Mouse (Mus musculus): Measurements from ENCODE around the gene Kifc3. TPM values are rescaled to one million over a fixed set of nuclear protein-coding genes. Genes with fewer than 3 reads are reported as not detected.
A peak's percentile ranks its signal among the peaks of the same experiment; 100 is the strongest.

The Kifc3 gene
- polyA plus RNA-seq, 1 experiment from 2014 or later, result 17.4 TPM

GRCm38 (mm10) chr8:95200001-95200405 is 2.6 kb downstream of the Kifc3 start:
- no peak overlapping the region for H3K27ac ChIP-seq

GRCm38 (mm10) chr8:95195728-95196127 is 6.9 kb downstream of the Kifc3 start:
- H3K4me1 ChIP-seq, result no peaks in the 10 kb centered on the region
- no peak overlapping the region for H3K27ac ChIP-seq
- H3K9me3 ChIP-seq (replicated peaks), result no peaks in the 10 kb centered on the region
- no peaks in the 10 kb centered on the region for H3K36me3 ChIP-seq
- H3K4me3 ChIP-seq, result no peak overlapping the region
- no peak for ATAC-seq (ENCODE audit: low FRiP score)
- H3K27me3 ChIP-seq, result no peaks in the 10 kb centered on the region
- H3K4me2 ChIP-seq (replicated peaks), result no peak overlapping the region
- WGBS, result 71% methylated on average over 11 of the region's 11 CpGs
- H3K9ac ChIP-seq, result no peak overlapping the region

More at GRCm38 (mm10) chr8:95200001-95200405, 2.6 kb downstream of the Kifc3 start:
- H3K9ac ChIP-seq, result no peak overlapping the region
- no peak for ATAC-seq (ENCODE audit: low FRiP score)
- no peaks in the 10 kb centered on the region for H3K9me3 ChIP-seq (replicated peaks)
- 71% methylated on average over 9 of the region's 9 CpGs for WGBS
- H3K27me3 ChIP-seq, result no peaks in the 10 kb centered on the region
- no peaks in the 10 kb centered on the region for H3K36me3 ChIP-seq
- peaks cover 3% of the 10 kb centered on the region; the same call in 1 of the 2 replicates for H3K4me1 ChIP-seq
- no peak overlapping the region for H3K4me3 ChIP-seq
- no peak overlapping the region for H3K4me2 ChIP-seq (replicated peaks)

- no peak overlapping the region for H3K9ac ChIP-seq
- no peak overlapping the region for H3K27ac ChIP-seq
- no peaks in the 10 kb centered on the region for H3K9me3 ChIP-seq (replicated peaks)
- ATAC-seq (ENCODE audit: low FRiP score), result no peak
- no peak overlapping the region for H3K4me3 ChIP-seq
- WGBS, result 87% methylated on average over 9 of the region's 9 CpGs
- H3K4me2 ChIP-seq (replicated peaks), result no peak overlapping the region
- no peaks in the 10 kb centered on the region for H3K36me3 ChIP-seq
- no peaks in the 10 kb centered on the region for H3K4me1 ChIP-seq
- no peaks in the 10 kb centered on the region for H3K27me3 ChIP-seq
These were observed 11.0 kb downstream of the Kifc3 start for GRCm38 (mm10) chr8:95191497-95192175.

GRCm38 (mm10) chr8:95187579-95187978 is 15.0 kb downstream of the Kifc3 start:
- no peaks in the 10 kb centered on the region for H3K9me3 ChIP-seq (replicated peaks)
- no peaks in the 10 kb centered on the region for H3K27me3 ChIP-seq
- H3K36me3 ChIP-seq, result no peaks in the 10 kb centered on the region
- no peak for ATAC-seq (ENCODE audit: low FRiP score)
- H3K9ac ChIP-seq, result no peak overlapping the region
- H3K27ac ChIP-seq, result no peak overlapping the region
- no peak overlapping the region for H3K4me3 ChIP-seq
- WGBS, result 74% methylated on average over 5 of the region's 5 CpGs
- no peak overlapping the region for H3K4me2 ChIP-seq (replicated peaks)
- H3K4me1 ChIP-seq, result peaks cover 5% of the 10 kb centered on the region; the same call in 1 of the 2 replicates

GRCm38 (mm10) chr8:95185891-95186513 is 16.6 kb downstream of the Kifc3 start:
- H3K4me3 ChIP-seq, result no peak overlapping the region
- H3K9me3 ChIP-seq (replicated peaks), result no peaks in the 10 kb centered on the region
- H3K4me2 ChIP-seq (replicated peaks), result no peak overlapping the region
- H3K27ac ChIP-seq, result no peak overlapping the region
- 81% methylated on average over 7 of the region's 7 CpGs for WGBS
- ATAC-seq (ENCODE audit: low FRiP score), result no peak
- H3K9ac ChIP-seq, result no peak overlapping the region
- no peaks in the 10 kb centered on the region for H3K36me3 ChIP-seq
- H3K27me3 ChIP-seq, result no peaks in the 10 kb centered on the region
- H3K4me1 ChIP-seq, result peaks cover 5% of the 10 kb centered on the region; the same call in 1 of the 2 replicates

GRCm38 (mm10) chr8:95185104-95185503 is 17.5 kb downstream of the Kifc3 start:
- H3K4me1 ChIP-seq, result peaks cover 5% of the 10 kb centered on the region; the same call in 1 of the 2 replicates
- ATAC-seq (ENCODE audit: low FRiP score), result no peak
- no peak overlapping the region for H3K27ac ChIP-seq
- no peaks in the 10 kb centered on the region for H3K27me3 ChIP-seq
- H3K4me2 ChIP-seq (replicated peaks), result no peak overlapping the region
- H3K9me3 ChIP-seq (replicated peaks), result no peaks in the 10 kb centered on the region
- no peak overlapping the region for H3K4me3 ChIP-seq
- no peak overlapping the region for H3K9ac ChIP-seq
- 43% methylated on average over 10 of the region's 10 CpGs for WGBS
- H3K36me3 ChIP-seq, result no peaks in the 10 kb centered on the region

GRCm38 (mm10) chr8:95184171-95184570 is 18.4 kb downstream of the Kifc3 start:
- H3K9me3 ChIP-seq (replicated peaks), result no peaks in the 10 kb centered on the region
- 78% methylated on average over 12 of the region's 12 CpGs for whole genome bisulfite sequencing
- H3K4me2 ChIP-seq (replicated peaks), result no peak overlapping the region
- H3K36me3 ChIP-seq, result no peaks in the 10 kb centered on the region
- no peak for ATAC-seq (ENCODE audit: low FRiP score)
- H3K9ac ChIP-seq, result no peak overlapping the region
- no peaks in the 10 kb centered on the region for H3K27me3 ChIP-seq
- H3K27ac ChIP-seq, result no peak overlapping the region
- H3K4me1 ChIP-seq, result peaks cover 5% of the 10 kb centered on the region; the same call in 1 of the 2 replicates
- no peak overlapping the region for H3K4me3 ChIP-seq

- H3K4me3 ChIP-seq, result no peak overlapping the region
- no peaks in the 10 kb centered on the region for H3K27me3 ChIP-seq
- H3K4me2 ChIP-seq (replicated peaks), result no peak overlapping the region
- no peak overlapping the region for H3K27ac ChIP-seq
- no peaks in the 10 kb centered on the region for H3K36me3 ChIP-seq
- H3K4me1 ChIP-seq, result peaks cover 5% of the 10 kb centered on the region; the same call in 1 of the 2 replicates
- no peak for ATAC-seq (ENCODE audit: low FRiP score)
- 65% methylated on average over 7 of the region's 7 CpGs for WGBS
- H3K9ac ChIP-seq, result no peak overlapping the region
- H3K9me3 ChIP-seq (replicated peaks), result no peaks in the 10 kb centered on the region
These were observed 20.8 kb downstream of the Kifc3 start for GRCm38 (mm10) chr8:95181850-95182249.

- H3K27ac ChIP-seq, result no peak overlapping the region
These were observed 24.4 kb downstream of the Kifc3 start for GRCm38 (mm10) chr8:95178191-95178590.

GRCm38 (mm10) chr8:95176985-95177384 is 25.6 kb downstream of the Kifc3 start:
- Histone ChIP-seq H3K36me3 (no peaks in the 10 kb centered on the region), H3K4me2 (replicated peaks) (no peak overlapping the region), H3K27me3 (no peaks in the 10 kb centered on the region), H3K9me3 (replicated peaks) (no peaks in the 10 kb centered on the region), H3K4me1 (peaks cover 12% of the 10 kb centered on the region), H3K9ac (no peak overlapping the region), H3K27ac (no peak overlapping the region), H3K4me3 (no peak overlapping the region)
- WGBS, result 85% methylated on average over 6 of the region's 6 CpGs
- ATAC-seq (ENCODE audit: low FRiP score), result no peak

More at GRCm38 (mm10) chr8:95178191-95178590, 24.4 kb downstream of the Kifc3 start:
- no peaks in the 10 kb centered on the region for H3K9me3 ChIP-seq (replicated peaks)
- no peaks in the 10 kb centered on the region for H3K27me3 ChIP-seq
- H3K4me2 ChIP-seq (replicated peaks), result no peak overlapping the region
- 76% methylated on average over 4 of the region's 4 CpGs for WGBS
- no peak overlapping the region for H3K9ac ChIP-seq
- H3K4me3 ChIP-seq, result no peak overlapping the region
- H3K36me3 ChIP-seq, result no peaks in the 10 kb centered on the region
- peaks cover 12% of the 10 kb centered on the region for H3K4me1 ChIP-seq
- ATAC-seq (ENCODE audit: low FRiP score), result no peak

GRCm38 (mm10) chr8:95175808-95176207 is 26.8 kb downstream of the Kifc3 start:
- peaks cover 12% of the 10 kb centered on the region for H3K4me1 ChIP-seq
- no peaks in the 10 kb centered on the region for H3K9me3 ChIP-seq (replicated peaks)
- WGBS, result 31% methylated on average over 18 of the region's 18 CpGs
- peak overlapping the region; percentile 90 for H3K27ac ChIP-seq
- no peak overlapping the region for H3K4me3 ChIP-seq
- no peaks in the 10 kb centered on the region for H3K27me3 ChIP-seq
- no peak overlapping the region for H3K4me2 ChIP-seq (replicated peaks)
- H3K9ac ChIP-seq, result no peak overlapping the region
- peak; percentile 89 for ATAC-seq (ENCODE audit: low FRiP score)
- no peaks in the 10 kb centered on the region for H3K36me3 ChIP-seq

GRCm38 (mm10) chr8:95175306-95175705 is 27.3 kb downstream of the Kifc3 start:
- H3K4me1 ChIP-seq, result peaks cover 12% of the 10 kb centered on the region
- H3K36me3 ChIP-seq, result no peaks in the 10 kb centered on the region
- WGBS, result 39% methylated on average over 5 of the region's 5 CpGs
- no peak overlapping the region for H3K4me3 ChIP-seq
- no peak overlapping the region for H3K4me2 ChIP-seq (replicated peaks)
- no peaks in the 10 kb centered on the region for H3K9me3 ChIP-seq (replicated peaks)
- peak; percentile 67 for ATAC-seq (ENCODE audit: low FRiP score)
- peak overlapping the region; percentile 90 for H3K27ac ChIP-seq
- no peak overlapping the region for H3K9ac ChIP-seq
- H3K27me3 ChIP-seq, result no peaks in the 10 kb centered on the region

- H3K9me3 ChIP-seq (replicated peaks), result no peaks in the 10 kb centered on the region
- H3K36me3 ChIP-seq, result no peaks in the 10 kb centered on the region
- no peak for ATAC-seq (ENCODE audit: low FRiP score)
- WGBS, result 70% methylated on average over 5 of the region's 5 CpGs
- H3K9ac ChIP-seq, result no peak overlapping the region
- peaks cover 17% of the 10 kb centered on the region for H3K4me1 ChIP-seq
- H3K27me3 ChIP-seq, result no peaks in the 10 kb centered on the region
- no peak overlapping the region for H3K4me3 ChIP-seq
- no peak overlapping the region for H3K27ac ChIP-seq
- H3K4me2 ChIP-seq (replicated peaks), result no peak overlapping the region
These were observed 30.2 kb downstream of the Kifc3 start for GRCm38 (mm10) chr8:95172433-95172832.
